Mouse (Mus musculus): ENCODE measurements around the gene Zbed3. TPM values are rescaled to one million over a fixed set of nuclear protein-coding genes. Genes with fewer than 3 reads are reported as not detected.

The Zbed3 gene
- 10.4 and 12.5 TPM in 2 replicates for total RNA-seq (2017)

DNA sequence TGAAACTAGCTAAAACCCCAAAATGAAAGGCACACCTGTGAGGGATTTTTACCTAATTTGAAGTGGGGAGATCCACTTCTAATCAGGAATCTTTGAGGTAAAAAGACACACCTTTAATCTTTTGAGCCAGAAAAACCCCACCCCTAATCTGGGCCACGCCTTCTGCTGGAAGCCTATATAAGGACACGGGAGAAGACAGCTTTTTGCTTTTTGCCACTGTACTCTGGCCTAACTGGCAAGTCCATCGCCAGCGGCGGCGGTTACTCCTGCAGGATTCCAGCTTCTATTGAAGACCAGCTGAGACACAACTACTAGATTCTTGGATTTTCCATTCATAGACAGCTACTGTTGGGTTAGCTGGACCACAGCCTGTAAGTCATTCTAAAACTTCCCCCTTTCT, at the start of gene Zbed3:
TSS of gene Zbed3 (plus strand) at position 213 of the 400 bp plus-strand sequence.
- no peak for ATAC-seq (replicated peaks in 1 of 2; ENCODE audit: insufficient read depth in 1 of 2, low FRiP score in 2 of 2, low TSS enrichment in 1 of 2, low read depth in 1 of 2, poor library complexity in 2 of 2, severe bottlenecking in 2 of 2)

DNA sequence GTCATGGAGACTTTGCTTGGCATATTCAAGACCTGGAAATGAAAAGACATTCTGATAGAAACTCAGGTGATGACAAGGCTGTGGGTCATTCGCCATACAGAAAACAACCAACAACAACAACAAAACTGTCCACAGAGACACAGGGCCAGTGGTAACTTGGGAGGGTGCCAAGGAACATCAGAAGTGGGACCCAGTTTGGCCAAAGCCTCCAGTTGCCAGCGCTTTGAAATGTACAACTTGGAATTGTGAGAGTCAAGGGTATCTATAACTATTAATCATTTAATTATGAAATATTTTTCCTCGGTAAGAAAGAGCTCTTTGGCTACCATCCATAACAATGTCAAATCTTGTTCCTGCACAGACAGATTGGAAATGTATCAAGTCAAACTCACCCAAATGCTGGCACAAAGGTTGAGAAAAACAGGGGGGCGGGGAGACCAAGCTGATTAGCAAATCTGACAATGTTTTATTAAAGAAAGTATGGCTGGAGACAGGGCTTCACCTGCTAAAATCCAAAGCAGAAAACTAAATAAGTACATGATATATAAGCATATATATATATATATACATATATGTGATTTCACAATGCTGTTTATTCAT, 44.9 kb upstream of the Zbed3 start:
- no peak for ATAC-seq (replicated peaks in 1 of 2; ENCODE audit: insufficient read depth in 1 of 2, low FRiP score in 2 of 2, low TSS enrichment in 1 of 2, low read depth in 1 of 2, poor library complexity in 2 of 2, severe bottlenecking in 2 of 2)

DNA sequence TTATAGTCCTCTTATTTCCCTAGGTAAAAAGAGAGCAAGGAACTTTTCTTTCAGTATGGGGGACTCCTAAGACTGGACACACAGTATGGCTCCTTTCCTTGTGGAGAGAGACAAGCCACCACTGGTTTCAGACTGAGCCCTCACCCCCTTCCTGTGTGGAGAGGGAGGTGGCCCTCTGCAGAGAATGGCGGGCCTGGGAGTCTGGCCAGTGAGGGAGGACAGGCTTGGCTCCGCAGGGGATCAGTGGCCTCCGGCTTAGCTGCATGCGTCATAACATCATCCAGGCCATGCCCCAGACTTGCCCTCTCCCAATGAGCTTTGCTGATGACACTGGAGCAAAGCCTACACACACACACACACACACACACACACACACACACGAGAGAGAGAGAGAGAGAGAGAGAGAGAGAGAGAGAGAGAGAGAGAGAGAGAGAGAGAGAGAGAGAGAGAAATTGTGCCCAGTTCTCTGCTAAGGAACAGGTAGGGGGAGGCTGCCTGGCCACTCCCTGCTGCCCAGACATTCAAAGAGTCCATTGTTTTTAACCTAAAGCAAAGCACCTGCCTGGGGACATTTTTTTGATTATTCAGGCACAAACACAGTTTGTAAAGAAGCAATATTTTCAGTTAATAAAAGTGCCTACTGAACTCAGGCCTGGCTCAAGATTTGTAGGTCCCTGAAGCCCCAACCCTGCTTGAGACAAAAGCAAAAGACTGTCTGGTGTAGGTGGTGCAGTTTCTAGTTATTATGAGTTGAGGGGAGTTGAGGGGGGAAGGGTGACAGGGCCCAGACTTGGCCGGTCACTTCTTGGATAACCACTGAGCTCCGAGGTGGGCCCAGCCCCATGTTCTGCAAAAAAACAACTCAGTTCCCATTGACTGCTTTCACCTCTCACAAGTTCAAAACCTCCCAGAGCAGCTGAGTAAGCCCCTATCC, 41.4 kb upstream of the Zbed3 start:
- ATAC-seq (replicated peaks in 1 of 2; ENCODE audit: insufficient read depth in 1 of 2, low FRiP score in 2 of 2, low TSS enrichment in 1 of 2, low read depth in 1 of 2, poor library complexity in 2 of 2, severe bottlenecking in 2 of 2) = no peak

DNA sequence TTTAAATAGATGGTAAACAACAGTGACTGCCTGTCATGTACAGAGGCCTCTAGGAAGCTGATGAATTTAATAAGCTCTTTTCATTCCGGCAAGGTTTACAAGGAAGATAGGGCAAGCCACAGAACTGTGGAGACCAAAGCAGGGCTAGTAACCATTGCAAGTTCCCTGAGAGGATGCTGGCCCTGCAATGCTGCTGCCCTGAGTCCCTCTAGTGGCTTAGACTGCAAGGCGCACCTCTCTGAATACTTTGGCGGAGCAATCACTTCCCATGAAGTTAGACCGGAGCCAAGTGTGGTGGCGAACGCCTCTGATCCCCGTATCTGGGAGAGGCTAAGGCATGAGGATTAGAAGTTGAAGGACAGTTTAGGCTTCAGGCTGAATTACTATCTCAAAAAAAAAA, 36.4 kb upstream of the Zbed3 start:
- peak; percentile 93 to 96 for ATAC-seq (replicated peaks in 1 of 2; ENCODE audit: insufficient read depth in 1 of 2, low FRiP score in 2 of 2, low TSS enrichment in 1 of 2, low read depth in 1 of 2, poor library complexity in 2 of 2, severe bottlenecking in 2 of 2)

DNA sequence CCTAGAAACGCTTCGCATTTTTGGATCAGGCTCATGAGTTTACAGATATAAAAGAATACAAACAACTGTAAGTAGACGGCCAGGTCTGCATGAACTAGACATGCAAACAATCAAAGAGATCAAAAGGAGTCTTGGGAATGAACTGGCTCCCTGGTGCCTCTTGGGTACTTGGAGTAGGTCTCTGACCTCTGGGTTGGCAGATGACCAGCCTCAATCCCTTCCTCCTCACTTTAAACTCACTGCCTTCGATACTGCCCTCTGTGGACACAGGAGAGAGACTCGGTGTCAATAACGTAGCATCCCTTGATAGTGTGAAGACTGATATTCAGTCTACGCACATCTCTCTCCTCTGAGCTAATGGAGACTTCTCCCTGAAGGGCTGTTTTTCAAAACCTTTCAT, 35.4 kb upstream of the Zbed3 start:
- no peak for ATAC-seq (replicated peaks in 1 of 2; ENCODE audit: insufficient read depth in 1 of 2, low FRiP score in 2 of 2, low TSS enrichment in 1 of 2, low read depth in 1 of 2, poor library complexity in 2 of 2, severe bottlenecking in 2 of 2)

DNA sequence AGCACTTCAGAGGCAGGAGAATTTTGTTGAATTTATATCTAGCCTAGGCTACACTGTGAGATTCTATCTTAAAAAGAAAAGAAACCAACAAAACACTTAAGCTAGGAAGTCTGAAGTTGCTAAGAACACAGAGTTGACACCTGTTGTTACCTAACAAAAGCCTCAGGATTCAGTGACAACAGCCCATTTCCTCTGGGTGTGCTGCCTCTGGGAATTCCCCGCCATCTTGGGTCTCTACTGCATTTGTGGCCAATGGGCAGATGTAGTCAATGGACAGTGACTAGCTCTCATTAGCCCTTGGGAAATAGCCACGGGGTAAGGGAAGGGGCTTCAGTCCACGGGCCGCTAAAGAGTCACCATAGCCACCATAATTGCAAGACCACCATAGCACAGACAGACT, 31.4 kb upstream of the Zbed3 start:
- no peak for ATAC-seq (replicated peaks in 1 of 2; ENCODE audit: insufficient read depth in 1 of 2, low FRiP score in 2 of 2, low TSS enrichment in 1 of 2, low read depth in 1 of 2, poor library complexity in 2 of 2, severe bottlenecking in 2 of 2)

DNA sequence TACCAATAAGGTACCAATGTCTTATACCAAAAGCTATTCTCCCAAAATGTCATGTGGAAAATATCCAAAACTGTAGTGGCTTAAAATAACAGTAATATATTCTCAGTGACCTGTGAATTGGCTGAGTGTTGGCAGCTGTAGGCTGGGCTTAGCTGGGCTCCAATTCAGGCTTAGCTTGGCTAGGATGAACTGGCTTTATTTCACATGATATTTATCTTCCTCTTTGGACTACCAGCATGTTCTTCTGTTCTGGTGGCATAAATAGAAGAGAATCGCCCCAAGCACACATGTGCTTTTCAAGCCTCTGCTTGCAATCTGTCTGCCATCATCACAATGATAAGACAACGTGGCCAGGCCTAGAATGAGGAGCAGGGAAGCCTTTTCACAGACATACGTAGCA, 23.5 kb upstream of the Zbed3 start:
- no peak for ATAC-seq (replicated peaks in 1 of 2; ENCODE audit: insufficient read depth in 1 of 2, low FRiP score in 2 of 2, low TSS enrichment in 1 of 2, low read depth in 1 of 2, poor library complexity in 2 of 2, severe bottlenecking in 2 of 2)

DNA sequence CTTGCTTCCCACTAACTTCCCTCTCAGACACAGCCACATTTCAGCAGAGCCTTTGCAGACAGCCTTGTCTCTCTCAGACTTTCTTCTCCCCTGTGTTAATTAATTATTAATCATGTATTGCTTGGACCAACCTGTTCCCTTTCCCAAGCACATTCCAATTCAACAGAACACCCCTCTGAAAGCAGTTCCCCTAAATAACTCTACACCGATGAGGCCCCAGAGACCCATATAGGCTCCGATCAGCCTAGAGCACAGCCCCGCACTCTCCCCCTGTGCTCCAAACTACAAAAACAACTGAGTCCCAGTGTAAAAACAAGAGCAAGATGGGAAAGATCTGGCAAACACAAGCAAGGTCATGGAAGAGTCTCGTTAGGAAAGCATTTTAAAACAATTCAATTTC, 16.8 kb upstream of the Zbed3 start:
- no peak for ATAC-seq (replicated peaks in 1 of 2; ENCODE audit: insufficient read depth in 1 of 2, low FRiP score in 2 of 2, low TSS enrichment in 1 of 2, low read depth in 1 of 2, poor library complexity in 2 of 2, severe bottlenecking in 2 of 2)

DNA sequence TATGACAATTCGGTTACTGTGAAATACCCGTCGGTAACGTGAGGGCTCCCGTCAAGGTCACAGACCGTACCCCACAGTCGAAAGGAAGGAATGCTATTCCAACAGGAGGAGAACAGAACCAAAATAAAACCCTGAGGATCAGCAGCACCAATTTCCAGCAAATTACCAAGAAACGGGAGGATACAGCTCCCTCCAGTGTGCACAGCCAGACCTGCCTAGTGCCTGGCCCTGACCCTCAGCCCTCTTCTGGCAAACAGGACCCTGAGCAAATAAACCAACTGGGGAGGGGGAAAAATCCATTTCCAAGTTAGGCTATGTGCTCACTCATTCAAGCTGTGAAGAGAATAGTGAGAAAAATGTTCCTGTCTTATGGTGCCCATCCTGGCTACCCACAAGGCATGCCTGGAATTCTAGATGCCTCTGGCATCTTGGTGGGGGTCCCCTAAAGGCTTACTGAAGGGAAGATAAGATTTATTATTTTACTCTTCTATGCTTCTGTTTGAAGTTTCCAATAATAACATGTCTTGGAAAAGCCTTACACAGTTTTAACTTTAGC, 16.2 kb upstream of the Zbed3 start:
- no peak for ATAC-seq (replicated peaks in 1 of 2; ENCODE audit: insufficient read depth in 1 of 2, low FRiP score in 2 of 2, low TSS enrichment in 1 of 2, low read depth in 1 of 2, poor library complexity in 2 of 2, severe bottlenecking in 2 of 2)

DNA sequence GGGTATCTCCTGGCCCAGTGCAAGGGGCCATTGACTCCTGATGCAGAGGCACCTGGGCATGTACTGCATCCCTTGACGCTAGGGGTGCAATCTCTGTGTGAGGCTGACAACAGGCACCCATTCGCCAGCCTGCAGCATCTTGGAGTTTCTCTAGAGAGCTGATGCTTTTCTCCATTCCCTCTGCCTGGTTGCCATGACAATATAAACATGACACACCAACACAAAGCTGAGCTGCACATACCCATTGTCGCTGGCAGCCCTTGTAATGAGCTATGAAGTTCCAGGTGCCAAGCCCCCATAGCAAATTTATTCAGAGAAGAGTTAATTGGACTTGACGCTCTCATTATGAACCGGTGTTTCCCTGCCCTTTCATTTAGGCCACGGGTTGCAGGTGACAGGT, 11.4 kb upstream of the Zbed3 start:
- ATAC-seq (replicated peaks in 1 of 2; ENCODE audit: insufficient read depth in 1 of 2, low FRiP score in 2 of 2, low TSS enrichment in 1 of 2, low read depth in 1 of 2, poor library complexity in 2 of 2, severe bottlenecking in 2 of 2) = no peak

DNA sequence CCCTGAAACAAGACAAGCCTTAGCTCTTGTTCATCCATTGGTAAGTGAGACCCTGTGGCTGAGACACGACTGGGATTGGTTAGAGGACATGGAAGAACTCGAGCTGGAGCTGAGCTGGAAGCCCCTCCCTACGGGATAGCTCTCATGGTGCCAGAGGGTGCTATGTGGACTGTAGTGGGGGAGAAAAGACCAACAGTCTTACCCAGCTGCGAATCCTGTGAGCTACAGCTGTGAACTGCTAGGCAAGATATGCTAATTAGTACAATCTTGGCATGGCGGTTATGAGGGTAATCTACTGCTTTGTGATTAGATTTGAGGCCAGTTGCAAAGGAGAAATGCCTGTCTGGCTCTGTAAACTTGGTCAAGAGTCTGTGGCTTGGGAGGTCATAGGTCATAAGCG, 4.3 kb upstream of the Zbed3 start:
- no peak for ATAC-seq (replicated peaks in 1 of 2; ENCODE audit: insufficient read depth in 1 of 2, low FRiP score in 2 of 2, low TSS enrichment in 1 of 2, low read depth in 1 of 2, poor library complexity in 2 of 2, severe bottlenecking in 2 of 2)

DNA sequence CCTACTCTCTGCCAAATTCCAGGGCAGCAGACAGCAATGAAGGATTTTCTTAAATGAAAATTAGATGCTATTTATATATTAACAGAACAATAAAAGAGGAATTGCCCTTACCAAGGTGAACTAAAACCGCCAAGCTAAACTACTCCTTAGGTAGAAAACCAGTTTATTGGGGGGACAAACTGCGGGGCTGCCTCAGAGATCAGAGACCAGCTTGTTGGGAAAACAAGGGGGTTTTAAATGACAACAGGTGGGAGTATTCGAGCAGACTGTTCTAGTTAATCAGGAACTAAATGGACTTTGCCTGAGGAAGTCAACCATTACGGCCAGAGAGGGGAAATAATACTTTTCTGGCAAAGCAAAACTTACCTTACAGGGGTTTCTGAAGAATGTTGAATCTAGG, 3.0 kb upstream of the Zbed3 start:
- ATAC-seq (replicated peaks in 1 of 2; ENCODE audit: insufficient read depth in 1 of 2, low FRiP score in 2 of 2, low TSS enrichment in 1 of 2, low read depth in 1 of 2, poor library complexity in 2 of 2, severe bottlenecking in 2 of 2) = no peak

DNA sequence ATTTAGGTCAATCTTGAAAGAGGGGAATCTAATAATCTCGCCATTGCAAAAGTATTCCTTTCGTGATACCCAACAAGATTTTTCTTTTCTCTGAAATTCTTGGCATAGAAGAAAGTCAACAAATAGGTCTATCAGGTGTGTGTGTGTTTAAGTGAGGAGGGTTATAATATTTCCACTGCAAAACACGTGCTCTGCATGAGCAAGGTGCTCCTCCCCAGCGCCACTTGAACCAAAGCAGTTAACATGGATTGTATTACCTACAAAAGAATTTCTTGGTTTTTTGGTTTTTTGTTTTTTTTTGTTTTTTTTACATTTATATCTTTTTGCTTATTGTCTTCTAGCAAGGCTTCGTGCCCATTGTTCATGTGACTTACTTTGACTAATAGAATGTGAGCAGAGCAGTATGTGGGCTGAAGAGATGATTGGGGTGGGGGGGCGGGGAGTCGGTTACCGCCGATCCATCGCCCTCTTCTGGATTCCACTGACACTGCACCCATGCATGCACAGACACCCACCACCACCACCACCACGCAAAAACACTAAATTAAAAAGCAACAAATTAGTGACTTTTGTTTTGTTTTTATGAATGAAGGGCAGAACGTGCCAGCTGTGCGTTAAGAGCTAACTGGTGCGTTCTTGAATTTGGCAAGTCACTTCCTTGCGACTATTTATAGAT, 676 bp downstream of the Zbed3 start:
- ATAC-seq (replicated peaks in 1 of 2; ENCODE audit: insufficient read depth in 1 of 2, low FRiP score in 2 of 2, low TSS enrichment in 1 of 2, low read depth in 1 of 2, poor library complexity in 2 of 2, severe bottlenecking in 2 of 2) = 0 out of 4 replicates have a peak, but pooled peaks of 1 of the 2 experiments have one; percentile 18

DNA sequence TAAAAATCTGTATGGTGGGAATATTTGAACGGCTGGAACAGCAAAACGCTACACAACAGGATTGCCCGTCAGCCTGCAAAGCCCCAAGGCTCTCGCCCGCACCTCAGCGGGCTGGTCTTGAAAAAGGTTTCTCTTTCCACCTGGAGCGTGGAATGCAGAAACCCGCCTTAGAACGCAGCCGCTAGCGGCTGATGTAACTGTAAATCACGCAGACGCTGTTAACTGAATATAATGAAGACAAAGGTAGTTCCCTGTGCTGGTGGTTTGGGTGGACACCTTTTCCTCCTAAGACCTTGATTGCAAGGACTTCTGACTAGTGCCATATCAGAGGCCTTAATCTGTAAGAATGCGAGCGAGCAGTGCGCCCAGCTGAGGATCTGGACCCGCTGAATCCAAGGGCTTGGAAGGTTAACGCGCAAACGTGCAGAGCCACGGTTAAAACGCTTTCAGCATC, 1.2 kb downstream of the Zbed3 start:
- ATAC-seq (replicated peaks in 1 of 2; ENCODE audit: insufficient read depth in 1 of 2, low FRiP score in 2 of 2, low TSS enrichment in 1 of 2, low read depth in 1 of 2, poor library complexity in 2 of 2, severe bottlenecking in 2 of 2) = peak in 1 of 2 experiments; percentile 18; a peak in 3 of 4 replicates

DNA sequence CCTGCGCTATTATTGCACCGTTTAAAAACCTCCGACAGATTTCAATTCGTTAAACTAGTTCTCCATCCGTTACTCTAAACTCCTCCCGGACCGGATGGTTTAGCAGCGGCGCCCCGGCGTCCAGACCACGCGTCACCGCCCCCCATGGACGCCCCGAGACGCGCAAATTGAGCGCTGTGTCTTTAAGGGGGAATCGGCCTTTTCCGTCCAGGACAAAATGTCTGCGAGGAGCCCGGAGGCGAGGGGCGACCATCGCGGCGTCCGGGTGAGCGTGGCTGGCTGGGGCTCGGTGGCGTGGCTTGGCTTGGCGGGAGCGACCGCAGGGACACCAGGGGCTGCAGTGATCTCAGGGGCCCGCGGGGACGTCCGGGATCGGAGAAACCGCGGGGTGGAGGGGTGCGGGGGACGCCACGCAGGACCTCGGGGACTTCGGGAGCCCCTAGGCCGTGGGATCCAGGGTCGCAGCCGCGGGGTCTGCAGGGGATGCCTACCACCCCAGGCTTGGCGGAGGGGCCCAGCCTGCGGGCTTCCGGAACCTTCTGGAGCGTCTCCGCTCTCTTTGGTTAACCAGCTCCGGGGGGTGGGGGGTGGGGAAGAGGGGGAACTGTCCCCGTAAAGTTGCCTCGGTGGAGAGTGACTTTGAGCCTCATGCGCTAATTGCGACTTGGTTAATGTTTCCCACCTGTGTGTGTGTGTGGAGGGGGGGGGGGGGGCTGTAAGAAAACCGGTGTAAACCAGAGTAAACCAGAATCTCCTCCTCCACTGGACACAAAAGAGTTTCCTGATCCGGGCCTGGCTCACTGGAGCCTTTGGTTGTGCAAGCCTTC, 1.9 kb downstream of the Zbed3 start:
- ATAC-seq (replicated peaks in 1 of 2; ENCODE audit: insufficient read depth in 1 of 2, low FRiP score in 2 of 2, low TSS enrichment in 1 of 2, low read depth in 1 of 2, poor library complexity in 2 of 2, severe bottlenecking in 2 of 2) = peak; percentile 56 to 59

DNA sequence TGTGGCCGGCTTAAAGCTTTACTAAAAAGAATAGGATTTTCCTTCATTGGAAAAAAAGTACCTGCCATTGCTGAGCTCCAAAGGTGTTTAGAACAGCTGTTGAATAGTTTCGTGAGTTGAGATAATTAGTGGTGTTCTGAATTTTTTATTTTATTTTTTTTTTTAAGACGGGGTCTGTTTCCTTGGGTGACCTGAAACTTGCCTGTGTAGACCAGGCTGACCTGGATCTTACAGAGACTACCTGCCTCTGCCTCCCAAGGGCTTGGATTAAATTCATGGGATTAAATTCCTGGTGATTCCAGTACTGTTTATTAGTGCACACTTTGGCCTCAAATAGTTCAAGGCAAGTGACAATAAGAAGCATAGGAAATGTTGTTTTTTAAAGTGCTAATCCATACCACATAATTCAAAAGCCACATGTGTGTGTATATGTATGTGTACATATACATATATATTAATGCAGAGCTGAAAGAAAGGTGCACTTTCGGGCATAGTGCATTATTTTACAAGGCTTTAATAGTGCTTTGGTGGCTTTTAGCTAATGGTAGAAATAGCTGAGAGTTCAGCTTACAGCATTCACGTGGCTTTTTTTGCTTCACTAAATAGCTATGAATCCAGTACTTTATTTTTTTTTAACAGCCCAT, 2.6 kb downstream of the Zbed3 start:
- ATAC-seq (replicated peaks in 1 of 2; ENCODE audit: insufficient read depth in 1 of 2, low FRiP score in 2 of 2, low TSS enrichment in 1 of 2, low read depth in 1 of 2, poor library complexity in 2 of 2, severe bottlenecking in 2 of 2) = no peak

All from hematopoietic stem cell, adult 5-6 weeks (primary cell).